8 mouse cellular contexts compared by ENCODE assay signal in the genomic region with DNA sequence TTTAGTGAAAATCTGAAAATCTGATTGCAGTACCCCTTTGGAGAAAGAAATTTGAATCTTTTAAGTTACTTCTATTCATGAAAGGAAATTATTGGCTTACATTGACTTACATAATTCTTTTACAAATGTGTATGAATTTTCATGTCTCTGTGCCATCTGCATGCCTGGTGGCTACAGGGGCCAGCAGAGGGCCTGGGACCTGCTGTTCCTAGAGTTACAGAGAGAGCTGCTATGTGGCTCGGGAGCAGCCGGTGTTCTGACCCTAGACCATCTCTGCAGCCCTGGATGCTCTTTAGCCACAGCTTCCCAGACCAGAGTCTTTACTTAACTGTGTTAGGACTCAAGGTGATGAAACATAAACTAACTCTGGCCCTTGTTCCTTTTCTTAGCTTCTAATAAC. TPM values are rescaled to one million over a fixed set of nuclear protein-coding genes. Genes with fewer than 3 reads are reported as not detected.
DNase-seq lines count a peak whose midpoint lies in the region; ATAC-seq and TF ChIP-seq lines count a peak whose summit lies in the region.

No protein-coding gene starts in this region.

- peak; percentile 35 for TF ChIP-seq CTCF in gastrocnemius, adult 2 months (IDR thresholded peaks at IDR 0.05)

- H3K27me3 ChIP-seq in embryonic facial prominence, embryonic 12.5 days = no peaks in the 10 kb centered on the region
- no peaks in the 10 kb centered on the region for H3K27me3 ChIP-seq in hindbrain, embryonic 14.5 days (ENCODE audit: control insufficient read depth, insufficient read depth, low read length)
- no peaks in the 10 kb centered on the region for H3K27me3 ChIP-seq in liver, embryonic 12.5 days (replicated peaks)
- H3K27me3 ChIP-seq in splenic B cell, adult 2 months (ENCODE audit: control insufficient read depth, insufficient read depth, low read length, poor library complexity, severe bottlenecking) = no peaks in the 10 kb centered on the region

- WGBS in embryonic facial prominence, embryonic 12.5 days = 31% methylated on average over 2 of the region's 2 CpGs
- WGBS in hindbrain, embryonic 14.5 days = 17% methylated on average over 2 of the region's 2 CpGs
- WGBS in liver, embryonic 12.5 days (ENCODE audit: insufficient replicate concordance) = 34% methylated on average over 2 of the region's 2 CpGs

- no peaks in the 10 kb centered on the region for H3K36me3 ChIP-seq in embryonic facial prominence, embryonic 12.5 days
- H3K36me3 ChIP-seq in hindbrain, embryonic 14.5 days (replicated peaks; ENCODE audit: control insufficient read depth, insufficient read depth) = no peaks in the 10 kb centered on the region
- H3K36me3 ChIP-seq in liver, embryonic 12.5 days = no peaks in the 10 kb centered on the region
- no peaks in the 10 kb centered on the region for H3K36me3 ChIP-seq in splenic B cell, adult 2 months (ENCODE audit: control insufficient read depth, insufficient read depth, low read length, poor library complexity, severe bottlenecking)

- intact Hi-C loops in gastrocnemius, adult 2 months (cut with DNase I) = loop anchor here (5.0 kb wide), 2 partner anchors 87 to 182 kb away; partner anchors contain the start of genes Fam135a and Sdhaf4
- intact Hi-C loops in gastrocnemius, postnatal 36 days (cut with DNase I) = loop anchor here (5.0 kb wide), 2 partner anchors 87 to 182 kb away; partner anchors contain the start of genes Fam135a and Sdhaf4

- no peak overlapping the region for H3K9ac ChIP-seq in embryonic facial prominence, embryonic 12.5 days
- H3K9ac ChIP-seq in hindbrain, embryonic 14.5 days = peak overlapping the region; percentile 52
- peak overlapping the region; percentile 97 for H3K9ac ChIP-seq in liver, embryonic 12.5 days

- no peak for ATAC-seq in embryonic facial prominence, embryonic 12.5 days (ENCODE audit: insufficient number of reproducible peaks, insufficient read depth, low FRiP score, low TSS enrichment)
- ATAC-seq in hindbrain, embryonic 14.5 days (ENCODE audit: low FRiP score) = no peak
- ATAC-seq in liver, embryonic 12.5 days = no peak

- peak overlapping the region; percentile 48; the same call in 1 of the 2 replicates for H3K27ac ChIP-seq in gastrocnemius, adult 2 months
- no peak overlapping the region for H3K27ac ChIP-seq in embryonic facial prominence, embryonic 12.5 days
- no peak overlapping the region for H3K27ac ChIP-seq in hindbrain, embryonic 14.5 days
- H3K27ac ChIP-seq in liver, embryonic 12.5 days = peak overlapping the region; percentile 43; the same call in 1 of the 2 replicates

- H3K9me3 ChIP-seq in embryonic facial prominence, embryonic 12.5 days = no peaks in the 10 kb centered on the region
- H3K9me3 ChIP-seq in hindbrain, embryonic 14.5 days (ENCODE audit: control insufficient read depth, low read length) = no peaks in the 10 kb centered on the region
- no peaks in the 10 kb centered on the region for H3K9me3 ChIP-seq in liver, embryonic 12.5 days (replicated peaks)

- DNase-seq in gastrocnemius, adult 2 months = no peak
- no peak for DNase-seq in gastrocnemius, postnatal 36 days
- DNase-seq in MN1 (ENCODE audit: low spot score) = peak; percentile 35
- no peak for DNase-seq in hindbrain, embryonic 14.5 days (ENCODE audit: low spot score)
- peak; percentile 22 for DNase-seq in splenic B cell, adult 2 months (ENCODE audit: low read depth, low spot score)
- DNase-seq in yolk sac, embryonic 10.5 days (ENCODE audit: low spot score) = no peak

- H3K4me1 ChIP-seq in embryonic facial prominence, embryonic 12.5 days = peaks cover 12% of the 10 kb centered on the region; the same call in 1 of the 2 replicates
- H3K4me1 ChIP-seq in hindbrain, embryonic 14.5 days (replicated peaks; ENCODE audit: control insufficient read depth, insufficient read depth, low read length) = peaks cover 27% of the 10 kb centered on the region
- peaks cover 75% of the 10 kb centered on the region for H3K4me1 ChIP-seq in liver, embryonic 12.5 days

- H3K4me3 ChIP-seq in gastrocnemius, adult 2 months = peak overlapping the region; percentile 98
- H3K4me3 ChIP-seq in embryonic facial prominence, embryonic 12.5 days = no peak overlapping the region
- peak overlapping the region; percentile 95; the same call in 1 of the 2 replicates for H3K4me3 ChIP-seq in hindbrain, embryonic 14.5 days (replicated peaks; ENCODE audit: low read length)
- peak overlapping the region; percentile 96; the same call in 1 of the 2 replicates for H3K4me3 ChIP-seq in liver, embryonic 12.5 days

- H3K4me2 ChIP-seq in embryonic facial prominence, embryonic 12.5 days (replicated peaks) = peak overlapping the region; percentile 61
- H3K4me2 ChIP-seq in hindbrain, embryonic 14.5 days (replicated peaks) = peak overlapping the region; percentile 61
- peak overlapping the region; percentile 72 for H3K4me2 ChIP-seq in liver, embryonic 12.5 days

RNA-seq across cellular contexts. Expression of gene Smap1, which starts 1.8 kb away (rescaled TPM):
- total RNA-seq in gastrocnemius, adult 2 months (2021) = 10 to 100 TPM; 29.6 to 31.3 TPM
- total RNA-seq in gastrocnemius, postnatal 36 days (2021) = 10 to 100 TPM; 27.5 to 30.0 TPM
- 47.9 and 52.0 TPM in 2 replicates for polyA plus RNA-seq in embryonic facial prominence, embryonic 12.5 days (2016; fragmentation: Nextera tagmentation; extraction: Ambion mirVana)
- 119 and 131 TPM in 2 replicates for polyA plus RNA-seq in hindbrain, embryonic 14.5 days (2014; fragmentation: Nextera tagmentation; extraction: Ambion mirVana)
- 35.6 and 38.2 TPM in 2 replicates for polyA plus RNA-seq in liver, embryonic 12.5 days (2016; fragmentation: Nextera tagmentation; extraction: Ambion mirVana)

Comparison
In these comparisons a context has a peak if more than half of its experiments do, and no peak if none do; other contexts are left out.
1. DNase-seq: peak in MN1 (single experiment) and splenic B cell, adult 2 months (single experiment); none in gastrocnemius, adult 2 months (single experiment), gastrocnemius, postnatal 36 days (0 of 2), hindbrain, embryonic 14.5 days (single experiment) and yolk sac, embryonic 10.5 days (single experiment).
2. H3K27ac ChIP-seq: peak in gastrocnemius, adult 2 months (single experiment) and liver, embryonic 12.5 days (single experiment); none in embryonic facial prominence, embryonic 12.5 days (single experiment) and hindbrain, embryonic 14.5 days (single experiment).
3. Peak in every context shown above with its lines, with median percentiles within 50 percentile points of each other: H3K4me2 ChIP-seq.